Mouse (Mus musculus) heart, adult 18-20 months (tissue): ENCODE measurements around the gene Cachd1. TPM values are rescaled to one million over a fixed set of nuclear protein-coding genes. Genes with fewer than 3 reads are reported as not detected.

ENCODE experiments used
- DNase-seq, 2 experiments: peaks; one replicate each; pipeline ENCODE4 v3.0.0; 2021 to 2022; ENCODE audit warnings: mixed read lengths in 1 of 2
- total RNA-seq, 2 experiments: library from RNA; stranded (reverse); gene quantifications; 2 replicates each; pipeline ENCODE4 v1.2.3; 2021

Cachd1 gene
- total RNA-seq, 2 experiments from 2014 or later: 2.9 to 4.3 TPM

DNA sequence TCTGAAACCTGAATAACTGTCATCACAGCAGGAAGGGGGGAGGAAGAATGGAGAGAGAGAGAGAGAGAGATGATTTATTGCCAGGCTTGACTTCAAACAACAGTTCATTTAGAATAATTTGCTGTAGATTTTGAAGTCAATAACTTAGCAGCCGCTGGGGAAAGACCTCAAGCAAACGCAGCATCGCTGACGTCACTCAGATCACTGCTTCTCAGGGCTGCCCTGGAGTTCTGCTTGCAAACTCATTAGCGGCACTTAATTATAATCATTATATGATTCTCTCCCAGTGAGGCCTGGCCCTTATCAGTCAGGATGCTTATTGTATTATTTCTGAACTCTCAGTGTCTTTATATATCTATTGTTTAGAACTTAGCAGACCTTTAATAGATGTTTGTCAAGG lies 289.9 kb downstream of the Cachd1 start:
- no peak for DNase-seq

DNA sequence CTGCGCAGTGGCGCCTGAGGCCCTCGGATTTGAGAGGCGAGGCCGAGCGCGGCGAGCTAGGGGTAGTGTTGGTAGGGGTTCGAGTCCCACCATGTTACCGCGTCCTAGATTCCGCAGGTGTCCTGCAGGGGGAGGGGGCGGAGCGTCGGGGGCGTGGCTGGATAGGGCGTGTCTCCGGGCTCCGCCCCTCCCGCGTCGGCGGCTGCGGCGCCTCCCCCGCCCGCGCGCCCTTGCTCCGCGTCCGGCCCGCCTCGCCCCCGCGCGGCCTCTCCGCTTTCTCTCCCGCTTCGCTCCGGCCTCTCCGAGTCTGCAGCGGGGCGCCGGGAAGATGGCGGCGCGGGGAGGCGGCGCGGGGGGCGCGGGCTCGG lies 292.3 kb downstream of the Cachd1 start, which contains the start of gene Raver2:
TSS of gene Raver2 (plus strand) at position 198 of the 368 bp plus-strand sequence.
- DNase-seq: peak; percentile 32 to 55

DNA sequence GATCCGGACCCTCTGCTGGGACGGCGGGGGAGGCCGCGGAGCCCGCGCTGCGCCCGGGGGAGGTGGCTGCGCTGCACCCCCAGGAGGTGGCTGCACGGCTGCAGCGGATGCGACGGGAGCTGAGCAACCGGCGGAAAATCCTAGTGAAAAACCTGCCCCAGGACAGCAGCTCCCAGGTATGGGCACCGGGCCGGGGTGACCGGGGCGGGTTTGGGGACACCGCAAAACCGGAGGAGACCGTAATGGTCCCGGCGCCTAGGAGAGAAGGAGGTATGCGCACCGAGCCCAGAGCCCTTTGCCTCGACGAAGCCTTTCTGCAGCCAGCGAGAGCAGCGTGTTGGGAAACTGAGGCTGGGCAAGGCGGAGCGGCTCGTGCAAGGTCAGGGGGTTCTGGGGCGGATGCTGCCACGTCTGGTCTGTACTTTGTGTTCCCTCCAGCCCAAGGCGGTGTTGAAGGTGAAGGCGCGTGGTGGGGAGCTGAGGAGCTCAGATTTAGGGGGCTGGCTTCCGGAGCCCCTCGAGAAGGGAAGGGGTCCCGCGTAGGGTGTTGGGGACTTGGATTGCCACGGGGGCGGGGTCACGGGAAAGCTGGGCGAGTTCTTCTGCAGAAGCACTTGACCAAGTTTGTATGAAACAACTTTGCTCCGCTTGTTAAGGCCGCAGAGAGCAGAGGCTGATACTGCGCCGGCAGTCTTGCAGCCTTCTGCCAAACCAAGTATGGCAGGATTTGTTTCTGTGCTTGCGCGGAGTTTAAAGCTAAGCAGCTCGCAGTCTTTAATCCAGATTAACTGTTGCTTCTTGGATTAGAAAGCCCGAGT lies 292.9 kb downstream of the Cachd1 start:
- DNase-seq: peak; percentile 18 to 42

DNA sequence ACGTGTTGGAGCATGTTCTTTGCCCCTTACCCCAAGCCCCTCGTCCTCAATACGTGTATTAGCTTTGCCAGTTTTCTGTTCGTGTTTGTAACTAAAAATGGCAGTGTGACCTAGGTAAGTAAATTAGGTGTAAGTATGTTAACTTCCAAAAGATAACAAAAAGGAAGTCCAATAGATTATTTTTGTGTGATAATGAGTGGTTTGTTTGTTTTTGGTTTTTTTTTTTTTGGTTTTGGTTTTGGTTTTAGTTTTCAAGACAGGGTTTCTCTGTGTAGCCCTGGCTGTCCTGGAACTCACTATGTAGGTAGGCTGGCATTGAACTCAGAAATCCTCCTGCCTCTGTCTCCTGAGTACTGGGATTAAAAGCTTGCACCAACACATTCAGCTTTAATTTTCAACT lies 295.1 kb downstream of the Cachd1 start:
- no peak for DNase-seq

DNA sequence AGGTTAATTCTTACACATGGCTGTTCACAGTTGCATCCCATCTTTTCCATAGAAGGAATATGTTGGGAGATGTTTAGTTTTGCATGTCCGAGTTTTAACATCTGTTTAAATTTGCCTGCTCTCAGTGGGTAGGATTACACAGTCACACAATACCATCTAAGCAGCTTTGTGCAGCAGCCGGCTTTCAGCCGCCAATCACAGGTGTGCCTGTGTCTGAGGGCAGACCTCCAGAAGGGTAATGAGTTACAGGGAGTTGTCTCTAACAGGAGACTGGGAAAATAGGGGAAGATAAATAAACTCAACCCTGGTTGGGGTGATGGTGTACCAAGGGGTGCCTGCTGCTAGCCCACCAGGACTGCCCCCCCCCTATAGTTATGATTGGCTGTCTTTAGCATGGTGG lies 299.9 kb downstream of the Cachd1 start:
- DNase-seq: no peak

Other genes starting within 250 kb of the Cachd1 start
- gene Gm10577, start 244.0 kb downstream of the Cachd1 start, total RNA-seq: not detected